Mouse (Mus musculus) stomach, embryonic 14.5 days (tissue): ENCODE data around the gene Cst12. TPM values are rescaled to one million over a fixed set of nuclear protein-coding genes. Genes with fewer than 3 reads are reported as not detected.

Experiments used
- polyA plus RNA-seq: library from polyadenylated mRNA; unstranded; fragments of >200 nt; fragmentation: Nextera tagmentation; extraction: Ambion mirVana; gene quantifications from 2 replicates; pipeline ENCODE4 v1.2.1, GENCODE M21; 2014

Gene Cst12
- polyA plus RNA-seq, 1 experiment from 2014 or later, result not detected

Other genes with a start within 250 kb of the Cst12 start
- 89.1 and 98.2 TPM in 2 replicates for gene Nxt1, start 116.8 kb upstream of the Cst12 start, polyA plus RNA-seq
- 20.0 and 23.1 TPM in 2 replicates for gene Gzf1, start 108.3 kb upstream of the Cst12 start, polyA plus RNA-seq
- gene Napb, start 56.9 kb upstream of the Cst12 start, polyA plus RNA-seq, result 7.1 and 7.8 TPM in 2 replicates
- gene Cstl1, start 39.0 kb upstream of the Cst12 start, polyA plus RNA-seq, result not detected in 2 replicates
- not detected in 2 replicates for gene Cst11, start 17.9 kb upstream of the Cst12 start, polyA plus RNA-seq
- not detected in 2 replicates for gene 8030411F24Rik, start 7.4 kb upstream of the Cst12 start, polyA plus RNA-seq
- gene Cst8, start 9.4 kb downstream of the Cst12 start, polyA plus RNA-seq, result 0.68 TPM in 1 of 2 replicates, not detected in the other
- gene Cst13, start 30.7 kb downstream of the Cst12 start, polyA plus RNA-seq, result not detected in 2 replicates
- gene Cst9, start 45.8 kb downstream of the Cst12 start, polyA plus RNA-seq, result not detected in 2 replicates
- gene 9230104L09Rik, start 75.7 kb downstream of the Cst12 start, polyA plus RNA-seq, result not detected in 2 replicates
- gene Cst3, start 86.3 kb downstream of the Cst12 start, polyA plus RNA-seq, result 533 and 548 TPM in 2 replicates
- not detected in 2 replicates for gene Gm1330, start 213.9 kb downstream of the Cst12 start, polyA plus RNA-seq
- gene Gm10750, start 227.9 kb downstream of the Cst12 start, polyA plus RNA-seq, result not detected in 2 replicates